Mouse (Mus musculus) heart, adult 8-10 months (tissue): Measurements from ENCODE around the gene Slc25a31. TPM values are rescaled to one million over a fixed set of nuclear protein-coding genes. Genes with fewer than 3 reads are reported as not detected.
A peak's percentile ranks its signal among the peaks of the same experiment; 100 is the strongest.

Experiments
- DNase-seq: peaks from one replicate; pipeline ENCODE4 v3.0.0; 2022; ENCODE audit warnings: low spot score
- total RNA-seq, 4 experiments: library from RNA; stranded (reverse); gene quantifications; 2 replicates each; pipeline ENCODE4 v1.2.4; 2022

Slc25a31 gene
- total RNA-seq, 4 experiments from 2014 or later, result 0.17 to 0.38 (median 0.28) TPM

- no peak for DNase-seq
Observed at GRCm38 (mm10) chr3:40719022-40719421, 10.4 kb downstream of the Slc25a31 start.

- no peak for DNase-seq
Observed at GRCm38 (mm10) chr3:40738381-40738912, 29.8 kb downstream of the Slc25a31 start.

- peak; percentile 19 for DNase-seq
Observed at GRCm38 (mm10) chr3:40744024-40744835, 35.6 kb downstream of the Slc25a31 start, which contains the start of gene Hspa4l. Gene Hspa4l, plus strand, starts transcription at chr3:40744495.

GRCm38 (mm10) chr3:40744836-40745660 lies 36.4 kb downstream of the Slc25a31 start:
- peak; percentile 90 for DNase-seq

GRCm38 (mm10) chr3:40745661-40746547 lies 37.2 kb downstream of the Slc25a31 start:
- peak; percentile 6 for DNase-seq

GRCm38 (mm10) chr3:40760746-40761145 lies 52.1 kb downstream of the Slc25a31 start:
- no peak for DNase-seq

GRCm38 (mm10) chr3:40761312-40761711 lies 52.7 kb downstream of the Slc25a31 start:
- DNase-seq, result no peak

Other genes with a start within 250 kb of the Slc25a31 start
- gene Intu, start 177.6 kb upstream of the Slc25a31 start, total RNA-seq, result 10 to 100 TPM; 17.3 to 23.2 (median 20.6) TPM
- gene Hspa4l, start 35.6 kb downstream of the Slc25a31 start, total RNA-seq, result 10 to 100 TPM; 50.2 to 54.8 (median 52.3) TPM
- gene Plk4, start 91.2 kb downstream of the Slc25a31 start, total RNA-seq, result 1 to 10 TPM; 1.4 to 2.6 (median 1.8) TPM
- 10 to 100 TPM; 18.8 to 23.6 (median 21.8) TPM for gene Mfsd8, start 138.0 kb downstream of the Slc25a31 start, total RNA-seq
- gene Abhd18, start 138.1 kb downstream of the Slc25a31 start, total RNA-seq, result 10 to 100 TPM; 53.1 to 96.0 (median 73.4) TPM
- gene 1700034I23Rik, start 193.7 kb downstream of the Slc25a31 start, total RNA-seq, result under 1 TPM in 3 of 4 experiments, not detected in 1; 0.16 to 0.35 (median 0.25) TPM
- 10 to 100 TPM; 59.3 to 71.1 (median 65.5) TPM for gene Larp1b, start 241.0 kb downstream of the Slc25a31 start, total RNA-seq